ENCODE assay signal across 8 mouse cellular contexts in genomic region chr19:10525910-10526309, GRCm38 (mm10). TPM values are rescaled to one million over a fixed set of nuclear protein-coding genes. Genes with fewer than 3 reads are reported as not detected.
DNase-seq lines count a peak whose midpoint lies in the region; ATAC-seq and TF ChIP-seq lines count a peak whose summit lies in the region.

Gene Sdhaf2 (minus strand): TSS chr19:10526142.

- peaks cover 10% of the 10 kb centered on the region for H3K4me1 ChIP-seq in spleen, adult 2 months (ENCODE audit: control insufficient read depth, insufficient read depth, insufficient read length)
- H3K4me1 ChIP-seq in forebrain, embryonic 14.5 days (ENCODE audit: control insufficient read depth, insufficient read depth, low read length) = peaks cover 18% of the 10 kb centered on the region
- H3K4me1 ChIP-seq in hindbrain, embryonic 10.5 days (replicated peaks) = peaks cover 40% of the 10 kb centered on the region
- H3K4me1 ChIP-seq in stomach, embryonic 15.5 days = peaks cover 18% of the 10 kb centered on the region

- H3K9me3 ChIP-seq in forebrain, embryonic 14.5 days (replicated peaks; ENCODE audit: control insufficient read depth, low read length) = no peaks in the 10 kb centered on the region
- H3K9me3 ChIP-seq in hindbrain, embryonic 10.5 days = no peaks in the 10 kb centered on the region
- H3K9me3 ChIP-seq in stomach, embryonic 15.5 days = no peaks in the 10 kb centered on the region

- H3K4me3 ChIP-seq in spleen, adult 2 months (ENCODE audit: extremely low read depth, insufficient read depth, insufficient read length) = peak within 1 kb of the TSS; percentile 82
- peak within 1 kb of the TSS; percentile 98 for H3K4me3 ChIP-seq in forebrain, embryonic 14.5 days (ENCODE audit: low read depth, low read length)
- H3K4me3 ChIP-seq in hindbrain, embryonic 10.5 days = peak within 1 kb of the TSS; percentile 96
- H3K4me3 ChIP-seq in stomach, embryonic 15.5 days (replicated peaks) = peak within 1 kb of the TSS; percentile 86

- WGBS in spleen, adult 2 months = under 1% methylated on average over 11 of the region's 11 CpGs
- 0% methylated on average over 11 of the region's 11 CpGs for WGBS in forebrain, embryonic 14.5 days
- under 1% methylated on average over 11 of the region's 11 CpGs for WGBS in hindbrain, embryonic 10.5 days
- under 1% methylated on average over 11 of the region's 11 CpGs for WGBS in stomach, embryonic 15.5 days

- TF ChIP-seq CTCF in spleen, adult 2 months (IDR thresholded peaks at IDR 0.05; ENCODE audit: extremely low read depth, insufficient read depth, insufficient read length, insufficient replicate concordance) = no peak
- TF ChIP-seq CTCF in brain, embryonic 14.5 days (IDR thresholded peaks at IDR 0.05; ENCODE audit: borderline replicate concordance, extremely low read depth, insufficient read depth, insufficient read length) = peak; percentile 55; the same call in 1 of the 2 replicates

- DNase-seq in spleen, adult 2 months (ENCODE audit: low read depth in 1 of 2, low spot score in 2 of 2) = peak; percentile 11 to 54
- no peak for DNase-seq in spleen, adult 18-20 months
- DNase-seq in brain, embryonic 14.5 days (ENCODE audit: low read depth) = peak; percentile 81
- peak; percentile 85 for DNase-seq in forebrain, embryonic 14.5 days (ENCODE audit: low spot score)
- no peak for DNase-seq in hindbrain, embryonic 10.5 days (ENCODE audit: low spot score)
- peak; percentile 36 to 40 for DNase-seq in left cerebral cortex, postnatal 10 days (ENCODE audit: extremely low spot score in 1 of 2, low spot score in 2 of 2)
- DNase-seq in mesoderm, embryonic 11.5 days (ENCODE audit: low read depth, low spot score) = peak; percentile 61

- intact Hi-C loops in left cerebral cortex, postnatal 10 days (cut with DNase I) = no loop called here

- no peaks in the 10 kb centered on the region for H3K27me3 ChIP-seq in spleen, adult 2 months (ENCODE audit: control insufficient read depth, insufficient read depth, low read length)
- H3K27me3 ChIP-seq in forebrain, embryonic 14.5 days (replicated peaks; ENCODE audit: control insufficient read depth, insufficient read depth, low read length) = no peaks in the 10 kb centered on the region
- no peaks in the 10 kb centered on the region for H3K27me3 ChIP-seq in hindbrain, embryonic 10.5 days (ENCODE audit: insufficient read depth, poor library complexity, severe bottlenecking)
- H3K27me3 ChIP-seq in stomach, embryonic 15.5 days (replicated peaks) = no peaks in the 10 kb centered on the region

- ATAC-seq in forebrain, embryonic 14.5 days = peak; percentile 13
- no peak; the same call in 1 of the 2 replicates for ATAC-seq in stomach, embryonic 15.5 days (ENCODE audit: insufficient read depth, low FRiP score, low read depth)

- peaks cover 6% of the 10 kb centered on the region for H3K36me3 ChIP-seq in spleen, adult 2 months (ENCODE audit: control insufficient read depth, insufficient read depth, low read length)
- H3K36me3 ChIP-seq in forebrain, embryonic 14.5 days (ENCODE audit: control insufficient read depth, insufficient read depth, low read length) = peaks cover 26% of the 10 kb centered on the region
- H3K36me3 ChIP-seq in hindbrain, embryonic 10.5 days = peaks cover 43% of the 10 kb centered on the region
- peaks cover 15% of the 10 kb centered on the region for H3K36me3 ChIP-seq in stomach, embryonic 15.5 days

- peak within 1 kb of the TSS; percentile 99 for H3K9ac ChIP-seq in forebrain, embryonic 14.5 days (ENCODE audit: low read length)
- H3K9ac ChIP-seq in stomach, embryonic 15.5 days = peak within 1 kb of the TSS; percentile 82

- H3K4me2 ChIP-seq in forebrain, embryonic 14.5 days (ENCODE audit: low read length) = peak within 1 kb of the TSS; percentile 78
- peak within 1 kb of the TSS; percentile 64 for H3K4me2 ChIP-seq in stomach, embryonic 15.5 days

- no peak for TF ChIP-seq POLR2A in spleen, adult 2 months (IDR thresholded peaks at IDR 0.05; ENCODE audit: low read depth, low read length)
- no peak for TF ChIP-seq POLR2A in brain, embryonic 14.5 days (IDR thresholded peaks at IDR 0.05; ENCODE audit: borderline replicate concordance, extremely low read depth, insufficient read depth, insufficient read length, poor library complexity, severe bottlenecking)

- peak within 1 kb of the TSS; percentile 100 for H3K27ac ChIP-seq in spleen, adult 2 months (ENCODE audit: insufficient read depth, low read length)
- H3K27ac ChIP-seq in forebrain, embryonic 14.5 days (ENCODE audit: low read depth, low read length) = peak within 1 kb of the TSS; percentile 94
- peak within 1 kb of the TSS; percentile 100 for H3K27ac ChIP-seq in hindbrain, embryonic 10.5 days
- peak within 1 kb of the TSS; percentile 97 for H3K27ac ChIP-seq in stomach, embryonic 15.5 days

RNA-seq across cellular contexts. Expression of gene Sdhaf2, which starts in this region (rescaled TPM):
- polyA plus RNA-seq in spleen, adult 2 months (2012; rRNA removed) = 16.9 and 20.1 TPM in 2 replicates
- 45.3 and 49.9 TPM in 2 replicates for polyA plus RNA-seq in brain, embryonic 14.5 days (2012; rRNA removed)
- polyA plus RNA-seq in forebrain, embryonic 14.5 days (2014; fragmentation: Nextera tagmentation; extraction: Ambion mirVana) = 69.2 and 70.4 TPM in 2 replicates
- 62.4 and 63.2 TPM in 2 replicates for polyA plus RNA-seq in hindbrain, embryonic 10.5 days (2016; fragmentation: Nextera tagmentation; extraction: Ambion mirVana)
- total RNA-seq in left cerebral cortex, postnatal 10 days (2021) = 10 to 100 TPM; 54.9 to 55.0 TPM
- 52.4 and 55.3 TPM in 2 replicates for polyA plus RNA-seq in stomach, embryonic 15.5 days (2015; fragmentation: Nextera tagmentation; extraction: Ambion mirVana)

Comparison
In these comparisons a context has a peak if more than half of its experiments do, and no peak if none do; other contexts are left out.
1. DNase-seq: peak in spleen, adult 2 months (2 of 2), brain, embryonic 14.5 days (single experiment), forebrain, embryonic 14.5 days (single experiment), left cerebral cortex, postnatal 10 days (2 of 2) and mesoderm, embryonic 11.5 days (single experiment); none in spleen, adult 18-20 months (0 of 2) and hindbrain, embryonic 10.5 days (single experiment).
2. Peak in every context shown above with its lines, with median percentiles within 50 percentile points of each other: H3K27ac ChIP-seq and H3K4me3 ChIP-seq.